Mouse (Mus musculus): ENCODE measurements around the gene Arhgdig. TPM values are rescaled to one million over a fixed set of nuclear protein-coding genes. Genes with fewer than 3 reads are reported as not detected.
A peak's percentile ranks its signal among the peaks of the same experiment; 100 is the strongest.

Arhgdig gene
- total RNA-seq (2015) = 0.44 and 0.74 TPM in 2 replicates
- 0.96 TPM in 1 of 2 replicates, not detected in the other for total RNA-seq (2017)

DNA sequence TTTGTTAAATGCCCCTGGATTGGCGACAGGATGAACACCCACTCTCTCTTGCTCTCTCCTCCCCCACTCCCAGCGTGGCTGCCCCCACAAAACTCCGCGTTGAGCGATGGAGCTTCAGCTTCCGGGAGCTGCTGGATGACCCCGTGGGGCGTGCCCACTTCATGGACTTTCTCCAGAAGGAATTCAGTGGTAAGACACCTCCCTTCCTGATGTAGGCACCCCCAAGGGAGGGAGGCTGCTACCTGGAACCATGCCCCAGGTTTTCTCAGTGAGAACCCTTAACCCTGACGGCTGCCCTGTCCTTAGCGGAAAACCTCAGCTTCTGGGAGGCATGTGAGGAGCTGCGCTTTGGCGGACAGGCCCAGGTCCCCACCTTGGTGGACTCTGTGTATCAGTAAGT lies at the start of gene Arhgdig:
Gene Arhgdig (minus strand): TSS at position 101 of the 400 bp plus-strand sequence.
- ATAC-seq (replicated peaks; ENCODE audit: poor library complexity) = no peak

GRCm38 (mm10) chr17:26255313-26255712 lies 47.7 kb upstream of the Arhgdig start:
- no peak for ATAC-seq (replicated peaks; ENCODE audit: poor library complexity)

- ATAC-seq (replicated peaks; ENCODE audit: poor library complexity) = no peak
Observed at GRCm38 (mm10) chr17:26253399-26253798, 45.8 kb upstream of the Arhgdig start.

GRCm38 (mm10) chr17:26252539-26253251 lies 45.1 kb upstream of the Arhgdig start, which contains the start of gene Luc7l:
Luc7l (plus strand) TSS chr17:26252896.
- peak; percentile 96 for ATAC-seq (replicated peaks; ENCODE audit: poor library complexity)

- ATAC-seq (replicated peaks; ENCODE audit: poor library complexity) = no peak
Observed at GRCm38 (mm10) chr17:26251886-26252538, 44.4 kb upstream of the Arhgdig start.

- peak; percentile 90 for ATAC-seq (replicated peaks; ENCODE audit: poor library complexity)
Observed at GRCm38 (mm10) chr17:26244101-26244841, 36.7 kb upstream of the Arhgdig start, which contains the start of gene Fam234a. Fam234a (minus strand) TSS chr17:26244242.

DNA sequence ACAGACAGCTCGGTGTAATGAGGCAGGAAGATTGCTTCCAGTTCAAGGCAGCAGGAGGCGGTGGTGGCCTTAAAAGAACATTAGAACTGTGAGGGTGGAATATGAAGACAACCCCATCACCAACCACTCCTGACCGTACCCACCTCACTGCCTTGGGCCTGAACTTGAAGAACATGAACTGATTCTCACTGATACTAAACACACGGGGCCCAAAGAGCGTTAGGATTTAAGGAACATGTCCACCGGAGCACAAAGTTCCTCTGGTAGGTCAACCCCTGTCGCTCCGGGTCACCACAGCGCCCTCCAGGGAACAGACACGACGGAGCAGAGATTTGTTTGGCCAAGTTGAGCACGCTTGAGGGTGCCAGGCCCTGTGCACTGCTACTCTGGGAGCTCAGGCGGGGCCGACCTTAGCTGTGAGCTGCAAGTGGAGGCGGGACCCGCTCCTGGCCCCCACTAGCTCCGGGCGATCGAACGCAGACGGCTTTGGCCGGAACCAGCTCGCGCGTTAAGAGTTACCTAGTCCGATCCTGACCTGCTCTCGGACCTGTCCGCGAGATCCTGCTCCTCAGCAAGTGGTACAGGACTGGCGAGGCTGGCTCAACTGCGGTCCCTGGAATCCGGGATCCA lies 36.0 kb upstream of the Arhgdig start:
- ATAC-seq (replicated peaks; ENCODE audit: poor library complexity) = peak; percentile 55

- no peak for ATAC-seq (replicated peaks; ENCODE audit: poor library complexity)
Observed at GRCm38 (mm10) chr17:26240990-26241389, 33.4 kb upstream of the Arhgdig start.

DNA sequence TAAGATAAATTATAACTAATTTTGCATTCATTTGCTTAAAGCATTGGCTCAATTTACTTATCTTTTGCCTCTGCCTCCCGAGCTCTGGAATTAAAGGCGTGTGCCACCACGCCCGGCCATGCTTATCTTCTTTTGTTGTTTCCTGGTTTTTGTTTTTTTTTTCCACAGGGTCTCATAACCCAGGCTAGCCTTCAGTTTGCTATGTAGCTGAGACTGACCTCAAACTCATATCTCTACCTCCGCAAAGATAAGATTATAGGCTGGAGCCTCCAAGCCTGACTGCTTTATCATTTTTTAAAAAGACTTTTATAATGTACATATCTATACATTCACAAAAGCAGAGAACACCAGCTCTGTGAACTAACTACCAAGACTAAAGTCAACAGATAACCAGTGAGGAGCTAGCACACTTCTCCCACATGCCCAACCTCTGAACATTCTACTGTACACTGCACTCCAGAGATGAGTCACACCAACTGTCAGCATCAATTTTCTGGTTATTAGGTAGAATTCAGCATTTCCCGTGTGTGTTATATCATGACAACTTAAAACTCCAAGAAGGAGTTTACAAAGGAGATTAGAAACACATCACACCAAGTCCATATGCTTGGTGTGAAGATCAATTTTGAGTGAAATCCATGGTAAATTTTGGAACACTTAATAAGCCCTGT lies 32.7 kb upstream of the Arhgdig start:
- ATAC-seq (replicated peaks; ENCODE audit: poor library complexity) = 0 out of 2 replicates have a peak, but pooled peaks have one; percentile 13

- no peak for ATAC-seq (replicated peaks; ENCODE audit: poor library complexity)
Observed at GRCm38 (mm10) chr17:26239551-26239950, 32.0 kb upstream of the Arhgdig start.

- peak; percentile 65 for ATAC-seq (replicated peaks; ENCODE audit: poor library complexity)
Observed at GRCm38 (mm10) chr17:26237667-26238066, 30.1 kb upstream of the Arhgdig start.

DNA sequence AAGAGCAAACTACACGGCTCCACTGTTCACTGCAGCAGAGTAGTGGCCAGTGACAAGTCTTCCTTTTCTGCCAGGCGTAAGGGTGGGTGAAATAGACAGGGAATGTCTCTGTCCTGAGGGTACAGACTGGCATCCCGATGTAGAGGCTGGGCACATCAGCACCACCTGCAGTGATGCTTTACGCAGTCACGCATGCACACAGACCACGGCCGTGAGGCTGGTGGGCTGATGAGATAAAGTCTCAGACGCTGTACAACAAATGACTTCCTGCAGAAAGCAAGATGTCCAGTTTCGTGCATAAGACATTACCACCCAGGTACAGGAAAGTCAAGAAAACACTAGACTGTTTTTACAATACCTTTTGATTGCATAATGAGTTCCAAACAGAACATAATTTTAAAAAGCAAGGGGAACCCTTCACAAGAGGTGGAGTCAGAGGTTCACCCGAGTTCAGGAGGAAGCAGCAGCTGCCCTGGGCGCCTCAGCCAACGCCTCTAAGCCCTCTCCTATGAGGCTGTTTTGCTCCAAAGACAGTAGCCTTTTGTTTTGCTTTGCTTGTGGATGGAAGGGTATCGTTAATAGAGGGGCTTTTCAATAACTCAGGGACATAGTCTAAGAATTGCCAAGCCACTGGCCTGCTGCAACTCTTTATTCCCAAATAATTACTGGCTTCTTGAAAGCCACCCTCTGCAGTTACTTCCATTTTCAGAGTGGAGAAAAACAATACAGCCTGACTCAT lies 27.7 kb upstream of the Arhgdig start:
- ATAC-seq (replicated peaks; ENCODE audit: poor library complexity) = peak; percentile 37; the same call in 1 of the 2 replicates

DNA sequence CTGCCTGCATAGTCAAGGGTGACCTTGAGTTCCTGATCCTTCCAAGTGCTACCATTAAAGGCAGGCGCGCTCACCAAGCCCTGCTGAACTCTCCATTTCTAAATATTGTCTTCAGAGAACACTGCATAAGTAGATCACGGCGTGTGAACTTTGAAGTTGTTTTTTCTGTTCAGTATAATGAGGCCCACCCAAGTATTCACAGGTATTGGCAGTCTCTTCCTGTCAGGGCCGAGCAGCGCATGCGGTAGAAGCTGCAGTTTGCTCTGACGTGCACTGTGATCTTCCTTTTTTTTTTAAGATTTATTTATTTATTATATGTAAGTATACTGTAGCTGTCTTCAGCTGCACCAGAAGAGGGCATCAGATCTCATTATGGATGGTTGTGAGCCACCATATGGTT lies 26.8 kb upstream of the Arhgdig start:
- ATAC-seq (replicated peaks; ENCODE audit: poor library complexity) = no peak

GRCm38 (mm10) chr17:26232863-26233262 lies 25.3 kb upstream of the Arhgdig start:
- ATAC-seq (replicated peaks; ENCODE audit: poor library complexity) = peak; percentile 48; the same call in 1 of the 2 replicates

DNA sequence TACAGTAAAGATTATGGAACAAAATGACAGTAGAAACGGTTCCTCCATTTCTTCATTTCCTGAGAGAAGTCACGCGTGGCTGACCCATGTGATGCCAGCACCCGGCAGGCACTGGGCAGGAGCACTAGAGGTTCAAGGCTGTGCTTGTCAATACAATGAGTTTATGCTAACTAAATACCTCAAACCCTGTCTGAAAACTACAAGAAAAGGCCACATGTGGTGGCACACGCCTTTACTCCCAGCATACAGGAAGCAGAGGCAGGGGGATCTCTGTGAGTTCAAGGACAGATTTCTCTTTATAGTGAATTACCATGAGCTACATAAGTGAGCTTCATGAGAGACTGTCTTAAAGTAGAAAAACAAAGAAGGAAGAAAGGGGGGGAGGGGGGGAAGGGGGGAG lies 23.6 kb upstream of the Arhgdig start:
- no peak for ATAC-seq (replicated peaks; ENCODE audit: poor library complexity)

DNA sequence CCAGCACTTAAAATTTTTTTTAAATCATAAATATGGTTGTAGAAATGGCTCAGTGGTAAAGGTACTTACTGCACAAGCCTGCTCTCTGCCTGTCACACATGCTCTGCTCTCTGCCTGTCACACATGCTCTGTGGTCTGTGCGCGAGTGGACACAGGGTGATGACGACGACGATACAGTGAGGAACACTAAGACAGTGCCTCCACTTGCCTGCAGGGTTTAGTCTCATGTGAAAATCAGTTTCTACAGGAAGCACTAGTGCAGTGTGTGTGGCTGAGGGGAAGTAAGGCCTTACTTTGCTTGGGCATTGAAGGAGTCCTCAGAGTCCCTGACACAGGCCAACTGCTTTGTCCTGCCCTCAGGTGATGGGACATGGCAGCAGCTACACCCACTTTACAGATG lies 22.2 kb upstream of the Arhgdig start:
- peak; percentile 63 for ATAC-seq (replicated peaks; ENCODE audit: poor library complexity)

DNA sequence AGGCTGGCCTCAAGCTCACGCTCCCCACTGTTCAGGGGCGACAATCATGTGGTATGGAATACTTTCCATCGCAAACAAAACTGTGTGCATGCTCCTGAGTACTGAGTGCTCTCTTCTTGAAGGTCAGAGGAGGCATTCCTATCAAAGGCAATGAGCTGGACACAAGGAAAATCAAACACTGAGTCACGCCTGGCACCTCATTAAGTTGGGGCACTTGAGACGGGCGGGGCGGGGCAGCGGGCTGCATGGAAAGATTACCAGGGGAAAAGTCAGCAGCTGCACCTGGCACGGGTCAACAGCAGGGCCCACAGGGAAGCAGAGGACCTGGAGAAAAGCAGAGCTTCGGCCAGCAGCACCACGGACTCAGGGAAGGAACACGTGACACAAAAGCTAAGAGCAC lies 17.6 kb upstream of the Arhgdig start:
- no peak for ATAC-seq (replicated peaks; ENCODE audit: poor library complexity)

DNA sequence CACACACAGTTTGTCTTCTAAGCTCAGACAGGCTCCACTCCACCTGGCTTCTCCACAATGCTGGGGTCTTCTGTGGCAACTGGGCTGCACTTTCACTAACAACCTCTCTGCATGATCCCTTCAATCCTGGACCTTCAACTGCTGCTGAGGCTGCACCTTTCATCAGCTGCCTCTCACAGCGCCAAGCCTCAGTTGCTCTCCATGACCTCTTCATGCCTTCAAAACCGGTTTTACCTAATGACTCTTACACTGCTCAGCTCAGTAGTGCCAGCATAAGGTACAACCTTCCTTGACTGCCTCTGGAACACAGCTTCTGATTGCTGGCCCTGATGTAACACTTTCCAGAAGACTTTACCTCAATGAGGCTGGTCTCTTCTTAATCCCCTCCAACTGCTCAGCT lies 13.9 kb upstream of the Arhgdig start:
- no peak for ATAC-seq (replicated peaks; ENCODE audit: poor library complexity)

- no peak for ATAC-seq (replicated peaks; ENCODE audit: poor library complexity)
Observed at GRCm38 (mm10) chr17:26212681-26213080, 5.1 kb upstream of the Arhgdig start.

GRCm38 (mm10) chr17:26212241-26212640 lies 4.7 kb upstream of the Arhgdig start:
- no peak for ATAC-seq (replicated peaks; ENCODE audit: poor library complexity)
